In genomic region chr9:57589224-57590126, GRCm38 (mm10) we compare ENCODE assay signal across 8 mouse cellular contexts. TPM values are rescaled to one million over a fixed set of nuclear protein-coding genes. Genes with fewer than 3 reads are reported as not detected.
DNase-seq lines count a peak whose midpoint lies in the region; ATAC-seq and TF ChIP-seq lines count a peak whose summit lies in the region.

TSS of gene Ulk3 (plus strand) at chr9:57589452.

- under 1% methylated on average over 58 of the region's 58 CpGs for WGBS in cerebellum, adult 2 months
- under 1% methylated on average over 51 of the region's 58 CpGs for WGBS in lung, postnatal 0 days

- peak within 1 kb of the TSS; percentile 96 for H3K4me2 ChIP-seq in lung, postnatal 0 days (replicated peaks; ENCODE audit: low read depth, low read length)

- TF ChIP-seq CTCF in cerebellum, adult 2 months (IDR thresholded peaks at IDR 0.05; ENCODE audit: borderline replicate concordance, insufficient read depth, low read depth, low read length) = 0 out of 2 replicates have a peak, but pooled peaks have one; percentile 8
- TF ChIP-seq CTCF in lung, postnatal 0 days (IDR thresholded peaks at IDR 0.05) = peak; percentile 57

- peaks cover 6% of the 10 kb centered on the region for H3K36me3 ChIP-seq in lung, postnatal 0 days (ENCODE audit: insufficient read depth, low read length)

- TF ChIP-seq POLR2A in cerebellum, adult 2 months (IDR thresholded peaks at IDR 0.05; ENCODE audit: borderline replicate concordance, insufficient read depth, low read length) = peak; percentile 37; the same call in 1 of the 2 replicates

- peak within 1 kb of the TSS; percentile 71 for H3K9ac ChIP-seq in lung, postnatal 0 days (replicated peaks; ENCODE audit: low read depth)

- peak; percentile 92 for ATAC-seq in lung, postnatal 0 days

- peaks cover 6% of the 10 kb centered on the region; the same call in 1 of the 2 replicates for H3K4me1 ChIP-seq in cerebellum, adult 2 months (ENCODE audit: control insufficient read depth, insufficient read depth, low read length)
- peaks cover 5% of the 10 kb centered on the region; the same call in 1 of the 2 replicates for H3K4me1 ChIP-seq in lung, postnatal 0 days (ENCODE audit: insufficient read depth, low read depth, low read length)

- no peaks in the 10 kb centered on the region for H3K27me3 ChIP-seq in cerebellum, adult 2 months (ENCODE audit: control insufficient read depth, insufficient read depth, low read length)
- H3K27me3 ChIP-seq in lung, postnatal 0 days (replicated peaks; ENCODE audit: insufficient read depth, low read length) = no peaks in the 10 kb centered on the region

- peak within 1 kb of the TSS; percentile 49 for H3K27ac ChIP-seq in cerebellum, adult 2 months (ENCODE audit: insufficient read depth, low read length)
- peak within 1 kb of the TSS; percentile 86 for H3K27ac ChIP-seq in lung, postnatal 0 days (ENCODE audit: low read length)

- H3K9me3 ChIP-seq in lung, postnatal 0 days (ENCODE audit: low read length) = no peaks in the 10 kb centered on the region

- TF ChIP-seq EP300 in lung, postnatal 0 days (IDR thresholded peaks at IDR 0.05) = no peak

- H3K4me3 ChIP-seq in cerebellum, adult 2 months (replicated peaks; ENCODE audit: insufficient read depth, low read depth, low read length) = peak within 1 kb of the TSS; percentile 86
- H3K4me3 ChIP-seq in lung, postnatal 0 days (ENCODE audit: low read depth, low read length) = peak within 1 kb of the TSS; percentile 77

- peak; percentile 43 for DNase-seq in MEL-GATA-1-ER (ENCODE audit: extremely low read depth, low read depth)
- DNase-seq in cerebellum, adult 2 months = peak; percentile 79 to 84
- peak; percentile 52 for DNase-seq in forelimb bud, embryonic 11.5 days (ENCODE audit: low read depth, low spot score)
- DNase-seq in heart, postnatal 4 days = peak; percentile 84
- DNase-seq in layer of hippocampus, adult 9-11 months = peak; percentile 71
- DNase-seq in lung, postnatal 0 days (ENCODE audit: low spot score) = peak; percentile 89
- peak; percentile 58 for DNase-seq in ovary, postnatal 10 days (ENCODE audit: low spot score)
- peak; percentile 88 for DNase-seq in thymus, postnatal 0 days (ENCODE audit: low spot score)

RNA-seq across cellular contexts. Expression of gene Ulk3, which starts in this region (rescaled TPM):
- 39.5 and 40.3 TPM in 2 replicates for polyA plus RNA-seq in cerebellum, adult 2 months (2012; rRNA removed)
- total RNA-seq in heart, postnatal 4 days (2021) = 10 to 100 TPM; 11.9 to 12.3 TPM
- 7.3 and 7.8 TPM in 2 replicates for polyA plus RNA-seq in lung, postnatal 0 days (2015; fragmentation: Nextera tagmentation; extraction: Ambion mirVana)
- 11.1 and 13.9 TPM in 2 replicates for polyA plus RNA-seq in thymus, postnatal 0 days (2015; fragmentation: Nextera tagmentation; extraction: Ambion mirVana)

Comparison
In these comparisons a context has a peak if more than half of its experiments do, and no peak if none do; other contexts are left out.
1. Peak in every context shown above with its lines: DNase-seq, ATAC-seq, H3K4me3 ChIP-seq and H3K27ac ChIP-seq.